Mouse (Mus musculus): Measurements from ENCODE around the gene Man1c1.

The Man1c1 gene

DNA sequence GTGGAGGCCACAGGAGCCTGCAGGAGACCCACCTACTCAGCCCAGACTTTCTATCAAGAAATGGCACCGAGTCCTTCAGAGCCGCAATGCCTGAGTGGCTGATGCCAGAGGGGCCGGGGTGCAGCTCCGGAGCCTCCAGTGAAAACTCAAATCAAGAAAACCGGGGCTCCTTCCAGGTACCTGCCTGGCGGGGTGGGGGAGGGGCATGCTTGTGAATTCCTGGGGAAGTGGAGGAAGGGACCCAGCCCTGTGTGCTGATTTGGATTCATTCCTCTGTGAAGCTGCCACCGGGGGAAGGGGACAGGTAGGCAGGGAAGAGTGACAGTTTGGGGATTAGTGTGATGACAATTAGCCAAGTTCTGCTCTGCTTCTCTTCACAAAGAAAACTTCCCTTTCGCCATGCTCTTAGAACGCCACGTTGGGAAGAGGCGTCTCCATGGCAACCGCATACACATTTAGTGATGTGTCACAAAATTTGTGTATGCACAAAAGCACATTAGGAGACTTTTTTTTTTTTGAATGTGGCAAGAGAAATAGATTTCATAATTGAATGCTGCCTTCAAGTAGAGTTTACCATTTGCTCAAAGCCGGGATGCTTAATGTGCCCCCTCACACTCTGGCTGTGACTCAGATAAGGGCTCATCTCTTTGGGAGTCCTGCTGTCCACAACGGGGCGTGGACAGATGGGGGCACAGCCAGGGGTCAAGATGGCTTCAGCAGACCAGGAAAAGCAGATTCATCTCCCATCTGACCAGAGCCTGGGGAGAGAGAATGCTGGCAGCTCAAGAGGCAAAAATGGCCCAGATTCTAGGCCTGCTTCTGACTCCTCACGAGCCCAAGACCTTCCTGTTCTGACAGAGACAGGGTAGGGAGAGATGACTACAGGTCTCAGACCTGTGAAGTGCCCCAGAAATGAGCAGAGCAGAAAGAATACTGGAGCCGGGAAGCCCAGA is 26.3 kb downstream of the Man1c1 start:
- DNase-seq (ENCODE audit: extremely low spot score, low read depth, low spot score): no peak

- DNase-seq (ENCODE audit: extremely low spot score, low read depth, low spot score): no peak
These were observed 28.3 kb downstream of the Man1c1 start for GRCm38 (mm10) chr4:134675800-134676199.

GRCm38 (mm10) chr4:134674970-134675369 is 29.1 kb downstream of the Man1c1 start:
- no peak for DNase-seq (ENCODE audit: extremely low spot score, low read depth, low spot score)

GRCm38 (mm10) chr4:134673882-134674463 is 30.1 kb downstream of the Man1c1 start:
- DNase-seq (ENCODE audit: extremely low spot score, low read depth, low spot score): no peak

DNA sequence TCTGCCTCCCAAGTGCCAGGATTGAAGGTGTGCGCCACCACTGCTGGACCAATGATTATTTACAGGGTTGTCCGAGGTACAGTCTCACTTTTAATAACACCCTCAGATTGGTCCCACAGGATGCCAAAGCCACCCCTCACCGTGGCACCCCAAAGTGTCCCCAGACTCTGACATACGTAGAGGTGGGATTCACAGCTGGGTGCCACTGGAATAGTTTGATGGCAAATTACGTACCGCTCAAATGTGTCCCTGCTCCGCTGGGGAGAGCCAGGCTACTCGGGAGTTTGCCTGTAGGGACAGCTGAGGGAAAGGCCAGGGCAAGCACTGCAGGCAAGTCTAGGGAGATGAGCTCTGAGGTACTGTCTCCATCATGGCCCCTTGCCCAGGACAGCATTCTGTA is 30.9 kb downstream of the Man1c1 start:
- DNase-seq (ENCODE audit: extremely low spot score, low read depth, low spot score): no peak

GRCm38 (mm10) chr4:134672326-134672725 is 31.8 kb downstream of the Man1c1 start:
- DNase-seq (ENCODE audit: extremely low spot score, low read depth, low spot score): no peak

- DNase-seq (ENCODE audit: extremely low spot score, low read depth, low spot score): no peak
These were observed 32.4 kb downstream of the Man1c1 start for GRCm38 (mm10) chr4:134671660-134672173.

DNA sequence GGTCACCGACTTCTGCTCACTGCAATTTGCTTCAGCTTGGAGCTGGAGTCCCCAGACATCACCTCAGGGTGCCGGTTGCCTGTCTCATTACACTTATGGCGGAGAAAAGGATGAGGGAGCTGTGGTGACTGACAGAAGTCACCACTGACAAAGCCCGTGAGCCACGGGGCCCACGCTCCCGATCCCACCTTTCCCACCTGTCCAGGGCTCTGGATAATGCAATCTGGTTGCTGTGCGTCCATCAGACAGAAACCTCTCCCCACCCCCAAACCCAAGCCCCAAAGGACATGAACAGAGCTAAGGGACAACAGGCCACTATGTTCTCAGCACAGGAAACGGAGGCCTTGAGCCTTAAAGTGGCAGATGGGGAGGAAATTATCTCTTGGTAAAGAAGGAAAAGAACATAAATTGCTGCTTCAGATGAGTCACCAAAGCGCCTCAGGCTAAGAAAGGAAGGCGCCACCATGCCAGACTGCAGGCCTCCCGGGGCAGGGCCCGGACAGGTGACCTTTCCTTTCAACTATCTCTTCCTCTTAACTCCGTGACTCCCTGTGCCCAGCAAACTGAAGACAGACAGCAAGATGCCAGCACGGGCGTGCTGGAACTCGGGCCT is 34.2 kb downstream of the Man1c1 start:
- DNase-seq (ENCODE audit: extremely low spot score, low read depth, low spot score): no peak

GRCm38 (mm10) chr4:134668355-134669028 is 35.6 kb downstream of the Man1c1 start:
- DNase-seq (ENCODE audit: extremely low spot score, low read depth, low spot score): no peak

GRCm38 (mm10) chr4:134666391-134666790 is 37.7 kb downstream of the Man1c1 start:
- no peak for DNase-seq (ENCODE audit: extremely low spot score, low read depth, low spot score)

- DNase-seq (ENCODE audit: extremely low spot score, low read depth, low spot score): no peak
These were observed 41.0 kb downstream of the Man1c1 start for GRCm38 (mm10) chr4:134663052-134663451.

DNA sequence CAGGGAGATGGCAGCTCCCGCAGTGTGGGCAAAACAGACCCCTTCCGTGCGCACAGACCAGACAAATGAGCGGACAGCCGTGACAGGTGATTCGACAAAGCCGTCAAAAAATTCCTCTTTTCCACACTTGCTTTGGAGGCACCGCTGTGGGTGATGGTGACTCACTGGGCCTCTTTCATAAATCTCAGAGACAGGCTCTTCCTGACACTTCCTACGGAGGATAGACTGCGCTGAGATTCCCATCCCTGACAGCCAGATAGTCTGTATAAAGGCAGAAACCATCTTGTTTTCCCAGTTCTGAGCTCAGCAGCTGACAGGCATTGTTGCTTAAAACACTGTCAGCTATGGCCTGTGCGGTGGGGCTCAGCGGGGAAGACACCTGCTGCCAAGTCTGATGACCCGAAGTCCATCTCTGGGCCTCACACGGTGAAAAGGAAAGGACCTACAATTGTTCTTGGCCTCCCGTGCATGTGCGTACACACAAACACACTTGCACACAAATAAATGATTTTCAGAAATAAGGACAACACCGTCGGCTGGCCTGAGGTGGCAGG is 43.4 kb downstream of the Man1c1 start:
- DNase-seq (ENCODE audit: extremely low spot score, low read depth, low spot score): no peak

GRCm38 (mm10) chr4:134659354-134660301 is 44.5 kb downstream of the Man1c1 start:
- DNase-seq (ENCODE audit: extremely low spot score, low read depth, low spot score): no peak

- no peak for DNase-seq (ENCODE audit: extremely low spot score, low read depth, low spot score)
These were observed 46.6 kb downstream of the Man1c1 start for GRCm38 (mm10) chr4:134657473-134657872.

DNA sequence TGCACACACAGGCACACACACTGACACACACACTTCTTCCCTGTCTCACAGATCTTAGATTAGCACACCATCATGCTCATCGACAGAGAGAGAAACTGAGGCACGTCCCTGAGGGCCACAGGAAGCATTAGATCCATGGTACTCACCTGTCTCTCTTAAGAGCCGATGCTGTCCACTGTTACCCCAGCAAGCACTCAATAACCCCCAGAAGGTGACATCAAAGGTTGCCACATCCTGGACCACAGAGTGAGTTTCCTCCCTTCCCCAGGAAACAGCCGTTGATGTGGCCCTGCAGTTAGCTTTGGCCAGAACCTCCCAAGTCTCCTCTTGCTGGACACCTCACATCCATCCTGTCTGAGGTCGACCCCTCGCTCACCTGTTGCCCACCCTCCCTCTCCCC is 49.7 kb downstream of the Man1c1 start:
- no peak for DNase-seq (ENCODE audit: extremely low spot score, low read depth, low spot score)

- no peak for DNase-seq (ENCODE audit: extremely low spot score, low read depth, low spot score)
These were observed 51.4 kb downstream of the Man1c1 start for GRCm38 (mm10) chr4:134652720-134653119.

DNA sequence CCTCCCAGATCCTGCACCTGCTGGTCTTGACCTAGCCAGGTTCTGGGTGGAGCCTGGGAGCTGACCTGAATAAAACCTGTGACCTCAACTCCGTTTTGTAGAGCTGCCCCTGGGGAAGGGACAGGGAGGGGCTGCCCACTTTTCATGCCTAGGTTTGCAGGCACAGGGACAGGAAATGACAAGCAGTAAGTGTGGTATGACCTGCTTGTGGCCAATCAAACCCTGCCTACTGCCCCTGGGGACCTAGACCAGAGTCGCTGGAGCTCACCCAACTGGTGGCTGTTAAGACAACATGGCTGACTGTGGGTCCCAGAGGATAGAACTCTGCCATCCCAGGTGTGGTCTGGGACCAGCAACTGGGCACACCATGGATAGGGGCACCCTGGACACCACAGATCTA is 51.9 kb downstream of the Man1c1 start:
- DNase-seq (ENCODE audit: extremely low spot score, low read depth, low spot score): no peak

- no peak for DNase-seq (ENCODE audit: extremely low spot score, low read depth, low spot score)
These were observed 52.7 kb downstream of the Man1c1 start for GRCm38 (mm10) chr4:134651358-134651757.

DNA sequence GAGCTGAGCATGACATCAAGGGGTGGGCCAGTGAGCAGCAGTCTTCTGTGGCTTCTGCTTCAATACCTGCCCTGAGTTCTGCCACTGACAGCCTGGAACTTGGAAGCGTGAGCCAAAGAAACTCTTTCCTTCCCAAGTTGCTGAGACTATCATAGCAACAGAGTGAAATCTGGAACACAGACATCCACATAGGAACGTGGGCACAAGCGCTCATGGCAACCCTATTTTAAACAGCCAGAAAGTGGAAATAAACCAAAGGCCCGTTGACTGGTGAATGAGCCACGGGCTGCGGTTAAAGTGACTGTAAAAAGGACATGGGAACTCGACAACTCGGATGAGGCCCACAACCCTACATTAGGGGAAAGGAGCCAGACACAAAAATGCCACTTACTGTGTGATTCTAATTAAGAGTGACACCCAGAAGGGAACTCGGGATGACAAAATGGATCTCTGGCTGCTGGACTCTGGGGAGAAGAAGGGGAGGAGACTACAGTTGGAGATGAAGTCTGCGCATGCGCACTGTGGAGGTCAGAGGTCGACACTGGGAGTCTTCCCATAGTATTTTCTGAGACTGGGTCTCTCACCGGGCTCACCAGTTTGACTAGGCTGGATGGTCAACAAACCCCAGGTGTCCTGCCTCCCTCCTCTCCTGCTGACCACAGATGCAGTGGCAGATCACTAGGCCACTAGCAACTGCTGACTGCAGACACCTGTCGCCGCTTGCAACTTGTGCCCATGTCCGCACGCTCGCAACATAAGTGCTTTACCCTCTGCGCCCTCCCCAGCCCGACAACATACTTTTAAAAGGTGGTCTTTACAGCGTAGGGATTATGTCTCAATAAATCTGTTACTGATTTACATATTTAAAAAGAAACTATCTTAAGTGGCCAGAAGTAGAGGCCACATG is 58.8 kb downstream of the Man1c1 start:
- no peak for DNase-seq (ENCODE audit: extremely low spot score, low read depth, low spot score)

All from hindlimb bud, embryonic 11.5 days (tissue).